Mouse (Mus musculus) megakaryocyte, embryonic 14.5 days (primary cell): ENCODE data around the gene Dclk2. TPM values are rescaled to one million over a fixed set of nuclear protein-coding genes. Genes with fewer than 3 reads are reported as not detected.
A peak's percentile ranks its signal among the peaks of the same experiment; 100 is the strongest.

Source experiments
- H3K27me3 ChIP-seq: replicated peaks from 2 replicates; pipeline ENCODE3; 2012; ENCODE audit warnings: inconsistent platforms
- H3K36me3 ChIP-seq: replicated peaks from 2 replicates; pipeline ENCODE3; 2012; ENCODE audit warnings: low read length, inconsistent platforms, mixed read lengths
- H3K4me1 ChIP-seq: 2 replicates; pipeline ENCODE4 v1.6.1; 2012; ENCODE audit warnings: inconsistent platforms
- H3K4me3 ChIP-seq: replicated peaks from 2 replicates; pipeline ENCODE3; 2012; ENCODE audit warnings: moderate library complexity, mild to moderate bottlenecking, inconsistent platforms
- H3K9me3 ChIP-seq: 2 replicates; pipeline ENCODE4 v1.6.1; 2012; ENCODE audit warnings: inconsistent platforms
- FLI1 ChIP-seq: IDR thresholded peaks from 2 replicates; pipeline ENCODE4 v1.6.1; 2012; ENCODE audit warnings: low read length, inconsistent platforms, mixed read lengths
- GATA1 ChIP-seq: IDR thresholded peaks from 3 replicates; pipeline ENCODE4 v1.6.1; 2012; ENCODE audit warnings: mixed read lengths, low read length, inconsistent platforms, borderline replicate concordance
- polyA plus RNA-seq: library from polyadenylated mRNA; stranded (reverse); fragments of >175 nt; gene quantifications from 2 replicates; pipeline ENCODE4 v1.2.3, GENCODE M21; 2012; ENCODE audit warnings: low replicate concordance; ENCODE audit not compliant: insufficient read depth

Dclk2 gene
- polyA plus RNA-seq, 1 experiment = 4.5 TPM

GRCm38 (mm10) chr3:86897551-86897950, 23.1 kb downstream of the Dclk2 start:
- Histone ChIP-seq H3K36me3 (peaks cover 11% of the 10 kb centered on the region), H3K27me3 (no peaks in the 10 kb centered on the region), H3K4me3 (no peak overlapping the region), H3K9me3 (peaks cover 11% of the 10 kb centered on the region), H3K4me1 (peaks cover 33% of the 10 kb centered on the region)
- TF ChIP-seq GATA1 (no peak), FLI1 (no peak)

- no peak for TF ChIP-seq GATA1
- TF ChIP-seq FLI1 = no peak
- H3K4me3 ChIP-seq = no peak overlapping the region
- peaks cover 8% of the 10 kb centered on the region for H3K36me3 ChIP-seq
- H3K9me3 ChIP-seq = peaks cover 8% of the 10 kb centered on the region
- H3K4me1 ChIP-seq = peaks cover 38% of the 10 kb centered on the region
- H3K27me3 ChIP-seq = no peaks in the 10 kb centered on the region
Observed at GRCm38 (mm10) chr3:86897066-86897465, 23.6 kb downstream of the Dclk2 start.

GRCm38 (mm10) chr3:86894491-86894890, 26.2 kb downstream of the Dclk2 start:
- Histone ChIP-seq H3K9me3 (peaks cover 3% of the 10 kb centered on the region; the same call in 1 of the 2 replicates), H3K27me3 (no peaks in the 10 kb centered on the region), H3K36me3 (peaks cover 5% of the 10 kb centered on the region), H3K4me1 (peaks cover 57% of the 10 kb centered on the region), H3K4me3 (peak overlapping the region; percentile 14)
- peak; percentile 55; the same call in 1 of the 3 replicates for TF ChIP-seq GATA1
- TF ChIP-seq FLI1 = no peak

GRCm38 (mm10) chr3:86887512-86887911, 33.1 kb downstream of the Dclk2 start:
- H3K36me3 ChIP-seq = peaks cover 3% of the 10 kb centered on the region
- H3K27me3 ChIP-seq = peaks cover 2% of the 10 kb centered on the region
- peaks cover 45% of the 10 kb centered on the region for H3K4me1 ChIP-seq
- TF ChIP-seq GATA1 (no peak), FLI1 (no peak)
- H3K9me3 ChIP-seq = peaks cover 12% of the 10 kb centered on the region
- no peak overlapping the region for H3K4me3 ChIP-seq

- H3K4me3 ChIP-seq = no peak overlapping the region
- TF ChIP-seq FLI1 = no peak
- TF ChIP-seq GATA1 = no peak
- peaks cover 2% of the 10 kb centered on the region for H3K27me3 ChIP-seq
Observed at GRCm38 (mm10) chr3:86885180-86885579, 35.5 kb downstream of the Dclk2 start.

GRCm38 (mm10) chr3:86884481-86884880, 36.2 kb downstream of the Dclk2 start:
- Histone ChIP-seq H3K4me3 (no peak overlapping the region), H3K9me3 (peaks cover 12% of the 10 kb centered on the region), H3K36me3 (peaks cover 3% of the 10 kb centered on the region), H3K4me1 (peaks cover 27% of the 10 kb centered on the region), H3K27me3 (peaks cover 2% of the 10 kb centered on the region)
- no peak for TF ChIP-seq FLI1
- no peak for TF ChIP-seq GATA1

More at GRCm38 (mm10) chr3:86885180-86885579, 35.5 kb downstream of the Dclk2 start:
- peaks cover 34% of the 10 kb centered on the region for H3K4me1 ChIP-seq
- peaks cover 3% of the 10 kb centered on the region for H3K36me3 ChIP-seq
- H3K9me3 ChIP-seq = peaks cover 12% of the 10 kb centered on the region

- peaks cover 2% of the 10 kb centered on the region for H3K27me3 ChIP-seq
- no peak overlapping the region for H3K4me3 ChIP-seq
- H3K36me3 ChIP-seq = peaks cover 3% of the 10 kb centered on the region
- TF ChIP-seq FLI1 (no peak), GATA1 (no peak)
- peaks cover 12% of the 10 kb centered on the region for H3K9me3 ChIP-seq
- peaks cover 22% of the 10 kb centered on the region for H3K4me1 ChIP-seq
Observed at GRCm38 (mm10) chr3:86883985-86884384, 36.7 kb downstream of the Dclk2 start.

- no peaks in the 10 kb centered on the region for H3K27me3 ChIP-seq
- no peak overlapping the region for H3K4me3 ChIP-seq
- H3K36me3 ChIP-seq = no peaks in the 10 kb centered on the region
- TF ChIP-seq GATA1 = no peak
- TF ChIP-seq FLI1 = no peak
- H3K4me1 ChIP-seq = peaks cover 19% of the 10 kb centered on the region
- H3K9me3 ChIP-seq = no peaks in the 10 kb centered on the region
Observed at GRCm38 (mm10) chr3:86875912-86876311, 44.7 kb downstream of the Dclk2 start.

- Histone ChIP-seq H3K4me1 (peaks cover 24% of the 10 kb centered on the region), H3K27me3 (no peaks in the 10 kb centered on the region), H3K9me3 (no peaks in the 10 kb centered on the region), H3K4me3 (peak overlapping the region; percentile 75), H3K36me3 (no peaks in the 10 kb centered on the region)
- TF ChIP-seq GATA1 = no peak
Observed at GRCm38 (mm10) chr3:86873092-86873600, 47.5 kb downstream of the Dclk2 start.

- Histone ChIP-seq H3K9me3 (no peaks in the 10 kb centered on the region), H3K4me1 (peaks cover 27% of the 10 kb centered on the region), H3K27me3 (no peaks in the 10 kb centered on the region), H3K36me3 (no peaks in the 10 kb centered on the region), H3K4me3 (no peak overlapping the region)
- TF ChIP-seq FLI1 (no peak), GATA1 (no peak)
Observed at GRCm38 (mm10) chr3:86870952-86871351, 49.7 kb downstream of the Dclk2 start.
